Mouse (Mus musculus): ENCODE data around the gene Nudt3.
A peak's percentile ranks its signal among the peaks of the same experiment; 100 is the strongest.

Nudt3 gene

DNA sequence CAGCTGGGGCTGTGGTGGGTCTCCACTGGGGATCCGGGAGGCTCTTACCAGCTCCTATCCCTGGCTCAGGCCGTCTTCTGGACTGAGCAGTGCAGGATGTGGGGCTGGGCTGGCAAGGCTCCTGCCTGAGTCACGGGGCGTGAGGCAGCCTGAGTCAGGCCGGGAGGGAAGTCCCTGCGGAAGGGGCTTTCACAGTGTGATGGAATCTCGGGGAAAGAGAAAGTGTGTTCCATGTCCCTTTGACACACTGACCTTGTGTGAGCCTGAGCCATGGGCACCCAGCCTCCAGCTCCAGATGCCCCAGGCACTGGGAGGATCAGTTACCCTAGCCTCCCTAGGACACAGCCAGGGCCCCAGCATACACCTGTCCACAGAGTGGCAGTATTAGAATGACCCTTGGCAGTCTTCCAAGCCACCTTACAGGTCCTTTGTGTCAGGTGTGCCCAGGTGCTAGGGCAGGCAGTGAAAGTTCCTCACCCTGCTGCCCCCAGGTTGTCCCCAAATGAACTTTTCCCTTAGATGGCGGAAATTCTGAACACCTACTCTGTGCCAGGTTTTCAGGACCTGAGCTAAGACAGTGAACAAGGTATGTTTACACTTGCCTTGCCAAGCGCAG, 75.9 kb downstream of the Nudt3 start:
- peak; percentile 59 to 73 for DNase-seq (ENCODE audit: low spot score in 2 of 2)

DNA sequence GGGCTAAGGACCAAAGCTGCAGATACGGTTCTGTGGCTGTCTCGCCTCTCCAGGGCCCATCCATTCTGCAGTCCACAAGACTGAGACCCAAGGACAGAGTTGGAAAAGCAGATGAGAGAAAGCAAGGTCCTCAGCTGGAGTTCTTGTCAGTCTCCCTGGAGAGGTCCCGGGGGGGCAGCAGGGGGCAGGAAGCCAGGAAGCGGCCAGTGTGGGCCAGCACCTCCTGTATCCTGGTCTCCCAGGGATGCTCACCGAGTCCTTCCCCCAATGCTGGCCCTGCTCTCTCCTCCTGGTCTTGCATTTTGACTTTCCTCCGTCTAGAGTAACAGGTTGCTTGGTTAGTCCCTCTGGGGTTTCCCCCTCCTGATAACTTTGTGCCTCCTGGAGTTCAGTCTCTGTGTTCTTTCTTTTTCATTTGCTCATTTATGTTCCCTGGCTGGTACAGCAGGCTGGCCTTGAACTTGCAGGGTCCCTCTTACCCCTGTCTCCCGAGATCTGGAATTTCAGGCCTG, 76.7 kb downstream of the Nudt3 start:
- no peak for DNase-seq (ENCODE audit: low spot score in 2 of 2)

DNA sequence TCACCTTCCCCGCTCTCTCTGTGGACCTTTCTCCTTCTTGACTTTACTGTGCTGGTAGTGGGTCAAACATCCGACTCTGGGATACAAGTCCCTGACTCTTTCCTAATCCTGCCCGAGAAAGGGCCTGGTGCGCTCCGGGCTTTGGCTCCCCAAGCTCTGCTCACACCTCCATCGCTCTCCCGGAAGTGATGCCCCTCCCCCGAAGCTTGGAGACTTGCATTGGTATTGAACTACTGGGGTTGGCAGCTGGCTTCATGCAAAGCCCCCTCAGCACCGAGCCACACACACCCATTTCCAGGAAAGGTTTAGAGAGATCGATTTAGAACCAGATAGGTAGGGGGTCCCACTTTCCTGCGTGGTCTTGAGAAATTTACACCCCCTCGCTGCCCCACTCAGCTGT, 77.3 kb downstream of the Nudt3 start:
- no peak for DNase-seq (ENCODE audit: low spot score in 2 of 2)

DNA sequence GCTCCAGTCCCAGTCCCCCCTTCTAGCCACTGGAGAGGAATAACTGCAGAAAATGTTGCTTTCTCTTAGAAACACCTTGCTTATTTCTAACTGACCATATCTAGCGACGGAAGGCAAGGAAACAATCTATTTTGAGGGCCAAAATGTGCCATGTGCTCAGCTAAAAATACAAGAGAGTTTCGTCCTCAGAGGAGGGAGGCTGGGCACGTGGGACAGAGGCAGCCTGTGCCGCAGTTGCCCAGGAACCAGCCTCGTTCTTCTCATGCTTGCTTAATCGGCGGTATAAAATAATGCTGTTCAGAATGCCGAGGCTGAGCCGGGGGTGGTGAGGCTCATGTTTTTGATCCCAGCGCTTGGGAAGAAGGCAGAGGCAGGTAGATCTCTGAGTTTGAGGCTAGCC, 78.7 kb downstream of the Nudt3 start:
- DNase-seq (ENCODE audit: low spot score in 2 of 2): no peak

DNA sequence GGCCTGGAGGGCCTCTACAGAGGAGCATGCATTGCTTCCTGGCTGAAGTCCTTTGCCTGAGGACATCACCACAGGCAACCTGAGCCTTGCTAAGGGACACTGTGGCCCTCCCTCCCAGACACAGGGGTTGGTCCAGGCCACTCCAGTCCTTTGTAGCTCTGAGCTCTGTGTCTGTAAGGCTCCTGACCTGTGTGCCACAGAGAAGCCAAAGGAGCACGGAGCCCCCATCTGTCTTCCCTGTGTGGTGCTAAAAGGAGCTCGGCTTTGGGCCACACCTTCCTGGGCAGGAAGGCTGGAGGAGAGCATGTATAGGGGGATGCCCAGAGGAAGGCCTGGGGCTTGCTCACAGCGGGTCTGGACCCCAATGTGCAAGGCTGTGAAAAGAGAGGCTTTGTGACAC, 81.3 kb downstream of the Nudt3 start:
- DNase-seq (ENCODE audit: low spot score in 2 of 2): no peak

DNA sequence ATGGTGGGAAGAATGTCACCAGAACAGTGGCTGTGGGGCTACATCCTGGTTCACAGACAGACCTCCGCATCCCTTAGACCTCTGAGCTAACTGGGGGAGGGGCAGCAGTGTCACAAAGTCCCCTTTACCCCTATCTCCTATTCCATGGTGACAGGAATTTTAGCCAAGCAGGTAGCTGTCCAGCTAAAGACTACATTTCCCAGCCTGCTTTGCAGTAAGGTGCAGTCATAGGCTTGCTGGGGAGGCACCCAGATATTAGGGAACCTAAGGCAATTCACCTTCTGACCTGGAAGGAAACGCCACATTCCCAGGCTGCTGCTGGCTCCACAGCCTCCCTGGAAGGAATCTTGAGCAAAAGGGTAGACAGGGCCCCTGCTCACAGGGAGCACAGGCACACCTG, 82.0 kb downstream of the Nudt3 start:
- no peak for DNase-seq (ENCODE audit: low spot score in 2 of 2)

DNA sequence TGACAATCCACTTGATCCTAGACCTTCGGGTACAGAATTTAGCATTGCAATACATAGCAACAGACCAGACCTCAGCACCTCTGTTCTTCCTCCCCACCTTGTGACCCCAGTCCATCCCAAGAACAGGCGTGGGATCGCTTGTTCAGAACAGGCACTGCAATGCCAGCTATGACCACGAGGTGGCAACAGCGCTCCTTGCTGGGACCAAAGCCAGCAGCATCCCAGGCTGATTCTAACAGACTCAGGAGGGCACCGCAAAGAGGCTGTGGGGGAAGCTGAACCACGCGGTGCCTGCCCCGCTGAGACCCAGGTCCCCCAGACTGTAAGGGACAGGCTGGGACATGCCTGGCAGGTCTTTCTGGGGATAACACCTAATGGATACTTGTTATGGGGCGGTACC, 88.6 kb downstream of the Nudt3 start:
- DNase-seq (ENCODE audit: low spot score in 2 of 2): peak; percentile 82 to 87

DNA sequence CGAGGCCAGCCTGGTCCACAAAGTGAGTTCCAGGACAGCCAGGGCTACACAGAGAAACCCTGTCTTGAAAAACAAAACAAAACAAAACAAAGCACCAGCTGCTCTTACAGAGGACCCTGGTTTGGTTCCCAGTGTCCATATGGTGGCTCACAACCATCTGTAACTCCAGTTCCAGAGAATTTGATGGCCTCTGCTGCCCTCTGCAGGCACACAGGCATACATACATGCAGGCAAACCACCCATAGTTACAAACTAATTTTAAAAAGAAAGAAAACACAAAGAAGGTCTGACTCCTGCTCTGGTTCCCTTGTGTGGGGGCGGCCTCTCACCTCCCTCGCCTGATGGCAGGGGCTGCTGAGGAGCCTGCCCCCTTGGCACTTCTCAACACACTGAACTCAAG, 89.9 kb downstream of the Nudt3 start:
- DNase-seq (ENCODE audit: low spot score in 2 of 2): no peak

DNA sequence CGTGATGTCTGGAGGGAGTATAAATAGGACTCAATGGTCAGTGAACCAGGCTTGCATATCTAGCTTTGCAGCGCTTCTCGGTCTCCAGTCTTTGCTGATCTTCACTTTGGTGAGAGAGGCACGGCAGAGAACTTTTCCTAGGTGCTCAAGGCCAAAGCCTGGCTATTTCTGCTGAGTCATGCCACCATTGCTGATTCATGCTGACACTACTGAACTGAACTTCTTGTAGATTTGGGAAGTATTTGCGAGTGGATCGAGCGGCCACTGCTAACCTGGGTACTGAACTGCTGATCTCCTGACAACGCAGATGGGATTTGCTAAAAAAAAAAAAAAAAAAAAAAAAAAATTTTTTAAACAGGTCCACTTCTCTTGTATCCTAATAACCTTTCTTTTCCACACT, 91.2 kb downstream of the Nudt3 start:
- DNase-seq (ENCODE audit: low spot score in 2 of 2): no peak

All from urinary bladder, postnatal 36 days (tissue).